Mouse (Mus musculus) limb, embryonic 14.5 days (tissue): ENCODE results near the gene Efhd2. TPM values are rescaled to one million over a fixed set of nuclear protein-coding genes. Genes with fewer than 3 reads are reported as not detected.

Experiments used
- ATAC-seq: fragments of 200-750 bp; cut with Nextera tagmentation; 2 replicates; pipeline ENCODE4 v1.8.0; 2017; ENCODE audit warnings: low read depth, moderate number of reproducible peaks, moderate TSS enrichment; ENCODE audit not compliant: low FRiP score
- DNase-seq: peaks from one replicate; pipeline ENCODE4 v3.0.0-alpha.2; 2015; ENCODE audit warnings: low spot score
- H3K27ac ChIP-seq: fragments of 300-500 bp; sonication (generic); replicated peaks from 2 replicates; pipeline ENCODE4 v1.5.1; 2014; ENCODE audit warnings: low read depth, mild to moderate bottlenecking, low read length, moderate library complexity, mixed read lengths
- H3K27me3 ChIP-seq: fragments of 300-500 bp; sonication (generic); 2 replicates; pipeline ENCODE4 v1.6.1; 2014; ENCODE audit warnings: low read length, mixed read lengths; ENCODE audit not compliant: control insufficient read depth, insufficient read depth
- H3K36me3 ChIP-seq: fragments of 300-500 bp; sonication (generic); 2 replicates; pipeline ENCODE4 v1.6.1; 2014; ENCODE audit warnings: mild to moderate bottlenecking, low read length, moderate library complexity, mixed read lengths; ENCODE audit not compliant: control insufficient read depth, insufficient read depth
- H3K4me1 ChIP-seq: fragments of 300-500 bp; sonication (generic); 2 replicates; pipeline ENCODE4 v1.6.1; 2014; ENCODE audit warnings: antibody characterized with exemption, low read length, mixed read lengths; ENCODE audit not compliant: control insufficient read depth, insufficient read depth
- H3K4me2 ChIP-seq: fragments of 300-500 bp; sonication (generic); replicated peaks from 2 replicates; pipeline ENCODE4 v1.6.1; 2014; ENCODE audit warnings: low read depth, mild to moderate bottlenecking, low read length, moderate library complexity; ENCODE audit not compliant: severe bottlenecking
- H3K4me3 ChIP-seq: fragments of 300-500 bp; sonication (generic); replicated peaks from 2 replicates; pipeline ENCODE4 v1.5.1; 2014; ENCODE audit warnings: low read length
- H3K9ac ChIP-seq: fragments of 300-500 bp; sonication (generic); 2 replicates; pipeline ENCODE4 v1.6.1; 2014; ENCODE audit warnings: mild to moderate bottlenecking, low read depth, low read length, moderate library complexity; ENCODE audit not compliant: severe bottlenecking
- H3K9me3 ChIP-seq: fragments of 300-500 bp; sonication (generic); 2 replicates; pipeline ENCODE4 v1.6.1; 2016; ENCODE audit warnings: low read length; ENCODE audit not compliant: control insufficient read depth
- POLR2A ChIP-seq: fragments of 200-500 bp; IDR thresholded peaks from 2 replicates; pipeline ENCODE4 v1.8.0; 2012; ENCODE audit warnings: inconsistent platforms, mild to moderate bottlenecking, moderate library complexity, borderline replicate concordance; ENCODE audit not compliant: insufficient read depth, insufficient read length; ENCODE audit errors: extremely low read depth
- WGBS: fragments of 180-500 bp; shearing (Covaris S2); extraction: QIAGEN DNeasy Blood & Tissue Kit; methylation state at CpG from one replicate; pipeline ENCODE4 v1.1.7; 2014; 5-methylcytosine and 5-hydroxymethylcytosine counted together
- polyA plus RNA-seq, 2 experiments: library from polyadenylated mRNA; depleted of rRNA in 1 of 2; stranded (reverse) in 1 of 2; unstranded in 1 of 2; fragments of >200 nt; fragmentation: Nextera tagmentation in 1 of 2; extraction: Ambion mirVana in 1 of 2; gene quantifications; 2 replicates each; pipeline versions ENCODE4 v1.2.1 to v1.2.3; 2012 to 2014

Efhd2 gene
- polyA plus RNA-seq, 2 experiments: 49.8 to 57.8 TPM

DNA sequence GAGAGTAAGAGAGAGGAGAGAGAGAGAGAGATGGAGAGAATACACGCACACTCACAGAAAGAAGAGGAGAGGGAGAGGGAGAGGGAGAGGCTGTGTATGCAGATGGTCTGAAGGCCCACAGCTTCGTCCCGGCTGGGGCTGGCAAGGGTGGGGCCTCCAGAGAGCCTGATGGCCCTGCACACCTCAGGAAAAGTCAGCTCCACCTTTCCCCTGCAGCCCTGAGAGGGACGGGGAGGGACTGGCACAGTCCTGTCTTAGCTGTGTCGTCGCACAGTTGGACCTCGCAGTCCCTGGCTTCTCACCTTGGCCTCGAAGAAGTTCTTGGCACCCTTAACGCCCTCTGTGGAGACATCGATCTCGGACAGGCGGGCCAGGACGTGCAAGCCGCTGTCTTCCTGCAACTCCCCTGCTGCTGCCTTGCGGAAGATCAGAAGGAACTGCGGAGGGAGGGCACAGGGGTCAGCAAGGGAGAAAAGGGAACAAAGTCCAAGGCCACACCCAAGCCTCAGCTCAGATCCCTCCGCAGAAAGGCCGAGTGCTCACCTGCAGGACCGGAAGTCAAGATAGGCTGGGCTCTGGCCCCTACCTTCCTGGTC is 14.4 kb downstream of the Efhd2 start:
- H3K4me1 ChIP-seq: no peaks in the 10 kb centered on the region
- ATAC-seq (no peak), DNase-seq (no peak)
- H3K9me3 ChIP-seq: no peaks in the 10 kb centered on the region
- 65% methylated on average over 19 of the region's 19 CpGs for WGBS
- H3K27ac ChIP-seq: no peak overlapping the region
- no peak for TF ChIP-seq POLR2A
- no peaks in the 10 kb centered on the region for H3K27me3 ChIP-seq
- H3K4me2 ChIP-seq: no peak overlapping the region
- no peak overlapping the region for H3K9ac ChIP-seq
- H3K36me3 ChIP-seq: peaks cover 26% of the 10 kb centered on the region
- H3K4me3 ChIP-seq: no peak overlapping the region

DNA sequence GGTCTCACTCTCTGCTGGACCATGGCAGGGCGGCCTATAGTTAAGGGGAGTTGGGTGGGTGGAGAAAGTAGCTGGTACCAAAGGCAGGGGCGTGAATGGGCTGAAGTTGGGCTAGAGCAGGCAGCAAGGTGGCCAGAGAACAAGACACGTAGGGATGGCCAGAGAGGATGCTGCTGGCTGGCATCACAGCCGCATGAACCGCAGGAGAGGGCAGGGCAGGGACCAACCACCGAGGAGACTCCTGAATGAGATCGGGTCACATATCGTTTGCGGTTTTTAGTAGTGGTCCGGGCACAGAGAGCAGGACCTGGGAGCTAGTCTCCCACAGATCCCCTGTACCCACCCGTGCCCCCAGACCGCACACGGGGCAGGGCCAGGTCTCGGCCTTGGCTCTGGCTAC is 15.4 kb downstream of the Efhd2 start:
- ATAC-seq: no peak

DNA sequence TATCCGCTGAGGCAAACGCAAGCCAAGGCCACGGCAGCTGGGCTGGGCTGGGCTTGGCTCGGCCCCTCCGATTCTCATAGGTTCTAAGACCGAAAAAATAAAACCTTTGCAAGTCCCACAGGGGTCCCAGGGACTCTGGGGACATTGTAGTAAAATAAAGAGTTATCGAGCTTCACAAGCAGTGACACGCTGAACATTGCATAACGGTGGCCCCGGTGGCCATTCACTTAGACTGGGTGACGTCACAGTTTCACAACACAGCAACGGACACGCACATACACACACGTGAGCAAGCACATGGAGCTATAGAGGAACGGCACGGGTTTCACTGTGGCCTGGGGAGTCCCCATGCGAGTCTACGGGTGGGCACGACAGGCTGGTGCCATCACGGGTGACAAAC is 16.2 kb downstream of the Efhd2 start:
- no peak for ATAC-seq
- WGBS: 92% methylated on average over 20 of the region's 20 CpGs
- no peak for DNase-seq
- TF ChIP-seq POLR2A: no peak
- Histone ChIP-seq H3K9me3 (no peaks in the 10 kb centered on the region), H3K4me2 (no peak overlapping the region), H3K9ac (no peak overlapping the region), H3K4me1 (no peaks in the 10 kb centered on the region), H3K27me3 (no peaks in the 10 kb centered on the region), H3K36me3 (peaks cover 26% of the 10 kb centered on the region), H3K4me3 (no peak overlapping the region), H3K27ac (no peak overlapping the region)

More for the DNA sequence above, 15.4 kb downstream of the Efhd2 start:
- H3K4me2 ChIP-seq: no peak overlapping the region
- H3K36me3 ChIP-seq: peaks cover 26% of the 10 kb centered on the region
- TF ChIP-seq POLR2A: no peak
- no peaks in the 10 kb centered on the region for H3K9me3 ChIP-seq
- H3K4me3 ChIP-seq: no peak overlapping the region
- DNase-seq: no peak
- WGBS: 90% methylated on average over 14 of the region's 14 CpGs
- no peaks in the 10 kb centered on the region for H3K27me3 ChIP-seq
- no peak overlapping the region for H3K9ac ChIP-seq
- no peaks in the 10 kb centered on the region for H3K4me1 ChIP-seq
- H3K27ac ChIP-seq: no peak overlapping the region

DNA sequence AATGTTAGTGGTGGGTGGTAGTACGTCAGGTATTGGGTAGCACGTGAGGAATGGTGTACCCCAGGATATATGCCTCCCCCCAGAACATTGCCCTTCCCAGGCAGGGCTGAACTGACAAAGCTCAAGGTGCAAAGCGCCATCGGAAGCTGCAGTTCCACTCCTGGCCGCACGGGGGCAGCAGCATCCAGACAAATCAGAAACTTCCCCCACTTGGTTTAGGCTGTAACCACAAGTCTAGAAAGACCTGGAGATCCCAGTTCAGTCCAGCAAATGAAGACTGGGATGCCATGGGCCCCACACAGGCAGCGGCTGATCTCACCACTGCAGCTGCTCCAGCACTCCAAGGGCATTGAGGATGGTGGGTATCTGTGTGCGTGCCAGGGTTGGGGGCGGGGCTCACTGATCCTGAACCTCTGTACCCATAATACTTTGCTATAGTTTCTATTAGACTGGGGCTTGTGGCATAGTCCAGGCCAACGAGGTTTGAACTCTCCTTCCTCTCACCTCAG is 17.2 kb downstream of the Efhd2 start:
- H3K4me1 ChIP-seq: no peaks in the 10 kb centered on the region
- peaks cover 26% of the 10 kb centered on the region for H3K36me3 ChIP-seq
- no peak overlapping the region for H3K27ac ChIP-seq
- DNase-seq: peak; percentile 79
- H3K4me3 ChIP-seq: no peak overlapping the region
- WGBS: 16% methylated on average over 10 of the region's 10 CpGs
- H3K9ac ChIP-seq: no peak overlapping the region
- peak; percentile 54 for ATAC-seq
- no peak overlapping the region for H3K4me2 ChIP-seq
- H3K27me3 ChIP-seq: no peaks in the 10 kb centered on the region
- H3K9me3 ChIP-seq: no peaks in the 10 kb centered on the region
- no peak for TF ChIP-seq POLR2A

DNA sequence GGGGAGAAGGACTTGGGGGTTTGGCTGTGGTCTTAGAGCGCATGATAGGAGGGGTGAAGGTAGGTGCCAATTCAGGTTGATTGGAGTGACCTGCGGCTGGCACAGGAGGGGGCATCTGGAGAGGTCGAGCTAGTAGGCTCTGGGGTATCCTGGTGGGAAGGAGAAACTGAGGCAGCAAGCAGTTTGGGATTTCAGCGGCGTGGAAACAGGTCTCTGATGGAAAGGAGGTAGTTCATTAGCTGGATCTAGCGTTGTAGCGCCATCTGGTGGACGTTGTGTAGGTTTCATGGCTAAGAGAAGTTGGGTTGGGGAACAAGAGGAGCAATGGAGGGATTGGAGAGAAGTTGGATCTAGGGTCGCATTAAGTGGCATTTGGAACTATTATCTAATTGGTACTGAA is 21.3 kb downstream of the Efhd2 start:
- 73% methylated on average over 9 of the region's 9 CpGs for WGBS

More for the DNA sequence above, 21.3 kb downstream of the Efhd2 start:
- no peak overlapping the region for H3K4me3 ChIP-seq
- H3K9ac ChIP-seq: no peak overlapping the region
- no peaks in the 10 kb centered on the region for H3K9me3 ChIP-seq
- TF ChIP-seq POLR2A: no peak
- no peak overlapping the region for H3K27ac ChIP-seq
- DNase-seq (no peak), ATAC-seq (no peak)
- H3K4me1 ChIP-seq: no peaks in the 10 kb centered on the region
- no peaks in the 10 kb centered on the region for H3K36me3 ChIP-seq
- no peak overlapping the region for H3K4me2 ChIP-seq
- H3K27me3 ChIP-seq: no peaks in the 10 kb centered on the region
